Mouse (Mus musculus) midbrain, embryonic 15.5 days (tissue): ENCODE results near the gene Myh10. TPM values are rescaled to one million over a fixed set of nuclear protein-coding genes. Genes with fewer than 3 reads are reported as not detected.
"Not testable (repeated sequence)": the region's sequence is repeated elsewhere in the genome, so short reads cannot be mapped to it uniquely, and the experiment has no call there.

Experiments
- ATAC-seq: fragments of 200-750 bp; cut with Nextera tagmentation; replicated peaks from 2 replicates; pipeline ENCODE4 v1.8.0; 2017; ENCODE audit warnings: moderate TSS enrichment
- H3K27ac ChIP-seq: fragments of 300-500 bp; sonication (generic); 2 replicates; pipeline ENCODE4 v1.5.1; 2015; ENCODE audit warnings: mild to moderate bottlenecking, inconsistent platforms
- H3K27me3 ChIP-seq: fragments of 300-500 bp; sonication (generic); replicated peaks from 2 replicates; pipeline ENCODE4 v1.6.1; 2015; ENCODE audit warnings: inconsistent platforms
- H3K36me3 ChIP-seq: fragments of 300-500 bp; sonication (generic); replicated peaks from 2 replicates; pipeline ENCODE4 v1.6.1; 2015; ENCODE audit warnings: inconsistent platforms
- H3K4me1 ChIP-seq: fragments of 300-500 bp; sonication (generic); 2 replicates; pipeline ENCODE4 v1.6.1; 2015; ENCODE audit warnings: inconsistent platforms
- H3K4me2 ChIP-seq: fragments of 300-500 bp; sonication (generic); 2 replicates; pipeline ENCODE4 v1.6.1; 2015; ENCODE audit warnings: inconsistent platforms, mild to moderate bottlenecking, moderate library complexity
- H3K4me3 ChIP-seq: fragments of 300-500 bp; sonication (generic); 2 replicates; pipeline ENCODE4 v1.5.1; 2015; ENCODE audit warnings: mild to moderate bottlenecking, inconsistent platforms
- H3K9ac ChIP-seq: fragments of 300-500 bp; sonication (generic); 2 replicates; pipeline ENCODE4 v1.6.1; 2015; ENCODE audit warnings: mild to moderate bottlenecking, inconsistent platforms
- H3K9me3 ChIP-seq: fragments of 300-500 bp; sonication (generic); 2 replicates; pipeline ENCODE4 v1.6.1; 2016; ENCODE audit warnings: inconsistent platforms
- WGBS: fragments of 180-500 bp; shearing (Covaris S2); methylation state at CpG from one replicate; pipeline ENCODE4 v1.1.7; 2015; ENCODE audit warnings: mixed read lengths; 5-methylcytosine and 5-hydroxymethylcytosine counted together
- polyA plus RNA-seq: library from polyadenylated mRNA; unstranded; fragments of >200 nt; fragmentation: Nextera tagmentation; extraction: Ambion mirVana; gene quantifications from 2 replicates; pipeline ENCODE4 v1.2.1, GENCODE M21; 2015

Myh10 gene
- polyA plus RNA-seq, 1 experiment from 2014 or later = 109 TPM

- no peak for ATAC-seq
- Histone ChIP-seq H3K4me1 (no peaks in the 10 kb centered on the region), H3K27ac (no peak overlapping the region), H3K27me3 (no peaks in the 10 kb centered on the region), H3K36me3 (peaks cover 8% of the 10 kb centered on the region; the same call in 1 of the 2 replicates), H3K9me3 (no peaks in the 10 kb centered on the region), H3K9ac (no peak overlapping the region), H3K4me2 (no peak overlapping the region), H3K4me3 (no peak overlapping the region)
- WGBS = 87% methylated on average over 6 of the region's 6 CpGs
Measured at GRCm38 (mm10) chr11:68732066-68732465, 40.7 kb downstream of the Myh10 start.

DNA sequence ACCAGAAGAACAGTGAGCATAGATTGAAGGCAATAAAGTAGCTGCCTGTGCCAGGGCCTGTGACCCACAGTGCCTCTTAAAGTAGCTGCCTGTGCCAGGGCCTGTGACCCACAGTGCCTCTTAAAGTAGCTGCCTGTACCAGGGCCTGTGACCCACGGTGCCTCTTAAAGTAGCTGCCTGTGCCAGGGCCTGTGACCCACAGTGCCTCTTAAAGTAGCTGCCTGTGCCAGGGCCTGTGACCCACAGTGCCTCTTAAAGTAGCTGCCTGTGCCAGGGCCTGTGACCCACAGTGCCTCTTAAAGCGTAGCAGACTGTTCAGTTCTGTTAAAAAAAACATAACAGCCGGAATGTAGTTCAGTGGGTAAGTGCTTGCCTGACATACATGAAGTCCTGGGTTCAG, 42.0 kb downstream of the Myh10 start:
- H3K4me3 ChIP-seq, H3K4me2 ChIP-seq, H3K9me3 ChIP-seq, H3K27ac ChIP-seq, H3K27me3 ChIP-seq, ATAC-seq, H3K9ac ChIP-seq, H3K4me1 ChIP-seq: not testable (repeated sequence)
- peaks cover 11% of the 10 kb centered on the region; the same call in 1 of the 2 replicates for H3K36me3 ChIP-seq
- 90% methylated on average over 3 of the region's 3 CpGs for WGBS

DNA sequence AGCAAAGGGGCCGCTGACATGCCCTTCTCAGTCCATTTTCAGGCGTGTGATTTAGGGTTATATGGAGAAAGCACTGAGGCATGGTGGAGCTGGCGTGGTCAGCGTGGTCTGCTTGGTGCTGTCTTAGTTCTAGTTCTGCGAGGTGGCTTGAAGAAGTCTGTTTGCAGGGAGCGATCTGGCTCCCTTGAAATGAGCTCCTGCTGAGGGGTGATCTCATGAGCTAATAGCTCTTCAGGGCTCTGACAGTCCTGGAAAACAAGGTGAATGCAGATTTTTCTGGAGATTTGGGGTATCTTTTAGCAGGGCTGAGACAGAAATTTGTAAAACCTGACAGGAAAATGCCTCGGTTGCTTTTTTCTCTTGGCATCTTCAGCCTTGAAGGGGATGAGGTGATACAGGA, 48.1 kb downstream of the Myh10 start:
- Histone ChIP-seq H3K36me3 (peaks cover 11% of the 10 kb centered on the region; the same call in 1 of the 2 replicates), H3K4me2 (no peak overlapping the region), H3K27me3 (no peaks in the 10 kb centered on the region), H3K9ac (no peak overlapping the region), H3K4me1 (no peaks in the 10 kb centered on the region), H3K9me3 (no peaks in the 10 kb centered on the region), H3K27ac (no peak overlapping the region), H3K4me3 (no peak overlapping the region)
- WGBS = 91% methylated on average over 7 of the region's 7 CpGs
- ATAC-seq = no peak

GRCm38 (mm10) chr11:68742658-68743057, 51.3 kb downstream of the Myh10 start:
- Histone ChIP-seq H3K9ac (no peak overlapping the region), H3K4me3 (no peak overlapping the region), H3K4me2 (no peak overlapping the region), H3K36me3 (peaks cover 3% of the 10 kb centered on the region; the same call in 1 of the 2 replicates), H3K4me1 (0 out of 2 replicates have a peak, but pooled peaks cover 4% of the 10 kb centered on the region), H3K9me3 (no peaks in the 10 kb centered on the region), H3K27ac (no peak overlapping the region), H3K27me3 (no peaks in the 10 kb centered on the region)
- no peak for ATAC-seq
- 88% methylated on average over 2 of the region's 2 CpGs for WGBS

DNA sequence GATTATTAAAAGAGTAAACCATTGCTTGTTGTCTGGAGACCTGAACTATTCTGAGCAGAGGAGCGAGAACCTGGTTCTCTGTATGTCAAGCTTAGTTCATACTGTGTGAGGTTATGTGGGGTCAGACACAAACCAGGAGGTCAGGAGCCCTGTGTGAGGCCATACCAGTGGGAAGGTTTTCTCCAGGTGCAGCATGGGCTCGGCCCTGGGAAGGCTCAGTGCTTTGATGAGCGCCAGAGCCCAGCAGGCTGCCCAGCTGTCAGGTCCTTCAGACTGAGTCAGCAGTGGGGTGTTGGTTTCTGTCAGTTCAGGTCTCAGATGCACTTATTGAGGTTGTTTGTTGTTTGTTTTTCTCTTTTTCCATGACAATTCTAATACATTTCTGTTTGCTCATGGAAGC, 52.8 kb downstream of the Myh10 start:
- H3K9me3 ChIP-seq = no peaks in the 10 kb centered on the region
- H3K4me1 ChIP-seq = 0 out of 2 replicates have a peak, but pooled peaks cover 4% of the 10 kb centered on the region
- H3K36me3 ChIP-seq = peaks cover 3% of the 10 kb centered on the region; the same call in 1 of the 2 replicates
- H3K4me3 ChIP-seq = no peak overlapping the region
- no peak overlapping the region for H3K27ac ChIP-seq
- WGBS = 77% methylated on average over 3 of the region's 3 CpGs
- H3K27me3 ChIP-seq = no peaks in the 10 kb centered on the region
- H3K9ac ChIP-seq = no peak overlapping the region
- no peak overlapping the region for H3K4me2 ChIP-seq
- ATAC-seq = no peak

DNA sequence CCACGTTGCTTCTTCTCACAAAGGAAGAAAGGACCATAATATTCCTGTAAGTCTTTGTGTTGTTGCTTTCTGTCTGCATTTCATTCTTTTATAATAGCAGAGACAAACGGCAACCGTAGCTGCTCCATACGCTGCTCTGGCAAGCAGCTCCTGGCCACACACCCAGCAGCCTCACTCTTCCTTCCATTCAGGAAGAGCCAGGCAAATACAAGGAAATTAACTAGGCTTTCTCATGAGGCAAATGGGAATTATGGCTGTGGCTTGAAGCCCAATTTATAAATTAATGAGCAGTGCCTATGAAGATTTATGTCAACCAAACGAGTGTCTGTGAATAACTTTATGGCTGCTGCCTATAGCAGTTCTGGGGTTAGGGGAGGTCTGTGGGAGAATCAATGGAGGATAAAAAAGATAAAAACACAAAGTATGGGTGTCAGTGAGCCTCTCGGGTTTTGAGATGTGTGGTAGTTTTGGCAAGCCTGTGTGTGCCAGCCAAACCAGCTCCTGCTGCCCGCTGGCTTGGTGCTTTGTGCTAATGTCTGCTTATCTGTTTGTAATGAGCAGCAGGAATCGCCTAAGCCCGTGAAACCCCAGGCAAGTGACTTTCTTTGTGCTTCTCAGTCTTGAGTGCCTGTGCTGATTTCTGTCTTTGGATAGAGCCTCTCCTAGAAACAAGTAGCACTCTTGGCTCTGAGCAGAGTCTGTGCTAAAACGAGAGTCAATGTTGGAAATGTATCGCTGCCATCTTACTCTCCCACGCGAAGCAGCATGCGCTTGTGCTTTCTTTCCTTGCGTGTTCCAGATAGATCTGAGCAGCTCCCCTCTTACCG, 54.2 kb downstream of the Myh10 start:
- Histone ChIP-seq H3K4me1 (0 out of 2 replicates have a peak, but pooled peaks cover 4% of the 10 kb centered on the region), H3K27me3 (no peaks in the 10 kb centered on the region), H3K9ac (peak overlapping the region; percentile 6; the same call in 1 of the 2 replicates), H3K9me3 (no peaks in the 10 kb centered on the region), H3K27ac (peak overlapping the region; percentile 56), H3K4me2 (no peak overlapping the region), H3K4me3 (no peak overlapping the region), H3K36me3 (peaks cover 3% of the 10 kb centered on the region; the same call in 1 of the 2 replicates)
- WGBS = 70% methylated on average over 16 of the region's 16 CpGs
- no peak for ATAC-seq

DNA sequence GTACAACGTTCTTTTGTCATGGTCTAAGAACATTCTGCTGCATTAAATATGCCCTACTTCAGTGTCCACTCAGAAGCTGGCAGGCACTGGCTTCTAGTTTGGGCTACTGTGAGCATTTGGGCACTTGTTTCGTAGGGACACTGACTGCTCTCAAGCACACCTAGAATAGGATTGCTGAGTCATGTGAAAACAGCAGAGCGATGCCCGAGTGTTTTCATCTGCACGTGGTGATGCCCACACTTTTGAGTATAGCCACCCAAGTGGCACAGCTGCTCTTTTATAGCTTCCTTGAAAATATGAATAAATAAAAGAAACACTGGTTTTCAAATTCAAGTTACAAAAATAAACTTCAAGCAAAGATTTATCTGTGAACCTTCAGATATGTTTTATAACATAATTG, 56.8 kb downstream of the Myh10 start:
- H3K4me3 ChIP-seq = no peak overlapping the region
- no peak overlapping the region for H3K9ac ChIP-seq
- 90% methylated on average over 5 of the region's 5 CpGs for WGBS
- H3K9me3 ChIP-seq = no peaks in the 10 kb centered on the region
- no peaks in the 10 kb centered on the region for H3K27me3 ChIP-seq
- H3K4me1 ChIP-seq = 0 out of 2 replicates have a peak, but pooled peaks cover 6% of the 10 kb centered on the region
- peaks cover 7% of the 10 kb centered on the region; the same call in 1 of the 2 replicates for H3K36me3 ChIP-seq
- H3K27ac ChIP-seq = no peak overlapping the region
- ATAC-seq = no peak
- no peak overlapping the region for H3K4me2 ChIP-seq

DNA sequence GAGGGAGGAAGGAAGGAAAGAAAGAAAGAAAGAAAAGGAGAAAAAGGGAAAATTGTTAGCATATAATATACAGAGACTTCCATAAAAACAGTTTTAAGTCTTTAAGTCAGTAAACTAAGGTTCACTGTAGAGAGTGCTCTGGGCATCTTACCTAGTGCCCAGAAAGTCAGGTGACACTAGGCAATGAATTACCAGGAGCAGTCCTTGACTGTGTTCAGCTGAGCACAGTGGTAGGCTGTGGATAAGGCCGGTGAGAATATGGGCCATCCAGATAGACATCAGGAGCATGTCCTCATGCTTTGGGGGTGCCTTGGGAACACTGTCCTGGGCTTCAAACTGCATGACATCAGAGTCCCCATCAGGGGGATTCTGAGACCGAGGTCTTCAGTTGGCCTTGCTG, 58.8 kb downstream of the Myh10 start:
- Histone ChIP-seq H3K4me2 (no peak overlapping the region), H3K27ac (no peak overlapping the region), H3K9me3 (no peaks in the 10 kb centered on the region), H3K9ac (no peak overlapping the region), H3K27me3 (no peaks in the 10 kb centered on the region), H3K36me3 (peaks cover 7% of the 10 kb centered on the region; the same call in 1 of the 2 replicates), H3K4me3 (no peak overlapping the region), H3K4me1 (peaks cover 18% of the 10 kb centered on the region)
- ATAC-seq = no peak
- 93% methylated on average over 2 of the region's 2 CpGs for WGBS

DNA sequence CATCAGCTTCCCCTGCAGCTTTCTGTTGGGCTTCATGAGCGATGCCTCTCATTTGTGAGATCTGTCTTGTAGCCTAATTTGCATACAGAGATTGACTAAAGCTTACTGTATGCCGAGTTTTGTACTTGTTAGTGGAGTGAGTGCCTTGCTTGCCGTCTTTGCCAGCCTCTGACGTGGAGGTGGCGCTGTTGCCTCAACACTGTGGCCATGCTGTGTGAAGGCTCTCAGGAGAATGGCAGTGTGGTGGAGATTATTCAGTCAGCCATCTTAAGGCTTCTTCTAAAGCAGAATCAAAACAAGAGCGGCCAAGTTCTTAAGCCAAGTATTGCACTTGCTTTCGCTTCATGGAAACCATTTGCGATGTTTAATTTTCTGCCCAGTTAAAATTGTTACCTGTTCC, 59.6 kb downstream of the Myh10 start:
- 77% methylated on average over 8 of the region's 8 CpGs for WGBS
- Histone ChIP-seq H3K4me2 (no peak overlapping the region), H3K36me3 (peaks cover 7% of the 10 kb centered on the region; the same call in 1 of the 2 replicates), H3K4me1 (peaks cover 14% of the 10 kb centered on the region), H3K4me3 (no peak overlapping the region), H3K27ac (no peak overlapping the region), H3K9ac (no peak overlapping the region), H3K9me3 (no peaks in the 10 kb centered on the region), H3K27me3 (no peaks in the 10 kb centered on the region)
- ATAC-seq = no peak

DNA sequence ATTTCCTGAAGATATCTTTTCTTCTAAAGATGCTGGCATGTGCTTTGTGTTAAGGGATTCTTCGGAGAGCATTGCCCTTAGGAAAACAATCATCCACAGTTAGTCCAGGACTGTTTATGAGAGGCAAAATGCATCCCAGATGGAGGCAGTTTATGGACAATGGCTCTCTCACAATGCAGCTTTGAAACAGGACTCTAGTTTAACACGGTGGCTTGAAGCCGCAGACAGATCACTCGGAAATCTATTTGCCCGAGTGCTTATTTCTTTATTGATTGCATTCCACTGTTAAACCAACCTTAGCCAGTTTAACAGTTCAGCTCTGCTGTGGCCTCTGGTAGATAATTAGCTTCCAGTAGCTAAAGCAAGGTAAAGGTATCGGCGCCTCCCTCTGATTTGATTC, 62.9 kb downstream of the Myh10 start:
- 0 out of 2 replicates have a peak, but pooled peaks cover 4% of the 10 kb centered on the region for H3K36me3 ChIP-seq
- H3K4me2 ChIP-seq = no peak overlapping the region
- H3K27me3 ChIP-seq = no peaks in the 10 kb centered on the region
- H3K27ac ChIP-seq = peak overlapping the region; percentile 47; the same call in 1 of the 2 replicates
- H3K4me3 ChIP-seq = no peak overlapping the region
- no peak overlapping the region for H3K9ac ChIP-seq
- WGBS = 50% methylated on average over 7 of the region's 7 CpGs
- ATAC-seq = no peak
- H3K9me3 ChIP-seq = no peaks in the 10 kb centered on the region
- peaks cover 14% of the 10 kb centered on the region for H3K4me1 ChIP-seq

- no peak overlapping the region for H3K27ac ChIP-seq
- H3K36me3 ChIP-seq = 0 out of 2 replicates have a peak, but pooled peaks cover 9% of the 10 kb centered on the region
- 72% methylated on average over 11 of the region's 11 CpGs for WGBS
- no peaks in the 10 kb centered on the region for H3K27me3 ChIP-seq
- H3K4me1 ChIP-seq = peaks cover 14% of the 10 kb centered on the region
- no peak overlapping the region for H3K4me2 ChIP-seq
- H3K9ac ChIP-seq = no peak overlapping the region
- no peak for ATAC-seq
- no peaks in the 10 kb centered on the region for H3K9me3 ChIP-seq
- H3K4me3 ChIP-seq = no peak overlapping the region
Measured at GRCm38 (mm10) chr11:68756456-68757348, 65.3 kb downstream of the Myh10 start.

DNA sequence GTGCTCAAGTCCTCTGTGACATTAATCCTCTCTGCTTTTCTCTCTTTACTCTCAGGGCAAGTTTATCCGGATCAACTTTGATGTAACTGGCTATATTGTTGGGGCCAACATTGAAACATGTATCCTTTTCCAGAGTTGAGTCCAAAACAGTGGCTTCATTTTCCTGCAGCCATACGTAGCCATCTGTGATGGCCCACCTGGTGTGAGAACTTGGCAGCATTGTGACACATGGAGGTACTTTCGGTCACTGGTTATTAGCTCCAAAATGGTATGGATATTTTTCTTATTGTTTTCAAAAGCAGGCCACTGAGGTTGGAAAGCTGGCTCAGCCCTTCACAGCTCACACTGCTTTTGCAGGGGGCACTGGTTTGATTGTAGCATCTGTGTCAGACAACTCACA, 68.3 kb downstream of the Myh10 start:
- Histone ChIP-seq H3K4me2 (no peak overlapping the region), H3K36me3 (peaks cover 32% of the 10 kb centered on the region), H3K9ac (no peak overlapping the region), H3K4me1 (no peaks in the 10 kb centered on the region), H3K27ac (no peak overlapping the region), H3K27me3 (no peaks in the 10 kb centered on the region), H3K9me3 (no peaks in the 10 kb centered on the region), H3K4me3 (no peak overlapping the region)
- ATAC-seq = no peak
- 88% methylated on average over 3 of the region's 3 CpGs for WGBS
